Mouse (Mus musculus): Measurements from ENCODE around the gene Lyz1. TPM values are rescaled to one million over a fixed set of nuclear protein-coding genes. Genes with fewer than 3 reads are reported as not detected.
"Not testable (repeated sequence)": the region's sequence is repeated elsewhere in the genome, so short reads cannot be mapped to it uniquely, and the experiment has no call there.

The Lyz1 gene
- polyA plus RNA-seq, 1 experiment from 2014 or later, result 5.1 TPM

GRCm38 (mm10) chr10:117286366-117286970, 6.2 kb downstream of the Lyz1 start:
- H3K27ac ChIP-seq (replicated peaks in 1 of 2; ENCODE audit: control insufficient read depth in 1 of 2, insufficient read depth in 1 of 2, low read depth in 2 of 2, low read length in 2 of 2), result no peak overlapping the region
- no peaks in the 10 kb centered on the region for H3K9me3 ChIP-seq (ENCODE audit: control insufficient read depth, low read length)
- WGBS, result 85% methylated on average over 6 of the region's 6 CpGs
- no peaks in the 10 kb centered on the region; the same call in 1 of the 2 replicates for H3K27me3 ChIP-seq (ENCODE audit: control insufficient read depth, insufficient read depth, low read length)
- no peak overlapping the region for H3K9ac ChIP-seq (ENCODE audit: low read length)
- H3K4me3 ChIP-seq (ENCODE audit: control insufficient read depth in 1 of 2, insufficient read depth in 1 of 2, low read depth in 1 of 2, low read length in 2 of 2), result no peak overlapping the region
- H3K4me2 ChIP-seq (ENCODE audit: low read length), result no peak overlapping the region
- peaks cover 17 to 18% of the 10 kb centered on the region in 2 experiments for H3K4me1 ChIP-seq (ENCODE audit: control insufficient read depth in 2 of 2, insufficient read depth in 2 of 2, low read length in 2 of 2)
- H3K36me3 ChIP-seq (ENCODE audit: control insufficient read depth, insufficient read depth, low read length), result no peaks in the 10 kb centered on the region
- no peak for ATAC-seq (ENCODE audit: insufficient number of reproducible peaks, insufficient read depth, low FRiP score, low read depth)

- H3K4me2 ChIP-seq (ENCODE audit: low read length); ATAC-seq (ENCODE audit: insufficient number of reproducible peaks, insufficient read depth, low FRiP score, low read depth); H3K36me3 ChIP-seq (ENCODE audit: control insufficient read depth, insufficient read depth, low read length): not testable (repeated sequence)
These were observed 7.1 kb downstream of the Lyz1 start for GRCm38 (mm10) chr10:117285584-117285983.

GRCm38 (mm10) chr10:117284578-117285520, 7.8 kb downstream of the Lyz1 start:
- peak overlapping the region; percentile 24 to 25; a peak in 2 of 4 replicates for H3K27ac ChIP-seq (replicated peaks in 1 of 2; ENCODE audit: control insufficient read depth in 1 of 2, insufficient read depth in 1 of 2, low read depth in 2 of 2, low read length in 2 of 2)

More at GRCm38 (mm10) chr10:117285584-117285983, 7.1 kb downstream of the Lyz1 start:
- not testable (repeated sequence) for H3K4me3 ChIP-seq (ENCODE audit: control insufficient read depth in 1 of 2, insufficient read depth in 1 of 2, low read depth in 1 of 2, low read length in 2 of 2); H3K9me3 ChIP-seq (ENCODE audit: control insufficient read depth, low read length); H3K27me3 ChIP-seq (ENCODE audit: control insufficient read depth, insufficient read depth, low read length); H3K9ac ChIP-seq (ENCODE audit: low read length); H3K27ac ChIP-seq (replicated peaks in 1 of 2; ENCODE audit: control insufficient read depth in 1 of 2, insufficient read depth in 1 of 2, low read depth in 2 of 2, low read length in 2 of 2)
- WGBS, result 49% methylated on average over 3 of the region's 7 CpGs
- H3K4me1 ChIP-seq (ENCODE audit: control insufficient read depth in 2 of 2, insufficient read depth in 2 of 2, low read length in 2 of 2), result peaks cover 17 to 18% of the 10 kb centered on the region in 2 experiments

GRCm38 (mm10) chr10:117283871-117284577, 8.6 kb downstream of the Lyz1 start:
- no peak overlapping the region for H3K4me3 ChIP-seq (ENCODE audit: control insufficient read depth in 1 of 2, insufficient read depth in 1 of 2, low read depth in 1 of 2, low read length in 2 of 2)
- ATAC-seq (ENCODE audit: insufficient number of reproducible peaks, insufficient read depth, low FRiP score, low read depth), result no peak
- H3K36me3 ChIP-seq (ENCODE audit: control insufficient read depth, insufficient read depth, low read length), result no peaks in the 10 kb centered on the region
- no peaks in the 10 kb centered on the region for H3K27me3 ChIP-seq (ENCODE audit: control insufficient read depth, insufficient read depth, low read length)
- no peaks in the 10 kb centered on the region for H3K9me3 ChIP-seq (ENCODE audit: control insufficient read depth, low read length)
- no peak overlapping the region for H3K27ac ChIP-seq (replicated peaks in 1 of 2; ENCODE audit: control insufficient read depth in 1 of 2, insufficient read depth in 1 of 2, low read depth in 2 of 2, low read length in 2 of 2)
- H3K9ac ChIP-seq (ENCODE audit: low read length), result no peak overlapping the region
- H3K4me2 ChIP-seq (ENCODE audit: low read length), result no peak overlapping the region
- peaks cover 16 to 17% of the 10 kb centered on the region in 2 experiments for H3K4me1 ChIP-seq (ENCODE audit: control insufficient read depth in 2 of 2, insufficient read depth in 2 of 2, low read length in 2 of 2)
- WGBS, result 84% methylated on average over 7 of the region's 7 CpGs

More at GRCm38 (mm10) chr10:117284578-117285520, 7.8 kb downstream of the Lyz1 start:
- peaks cover 17 to 18% of the 10 kb centered on the region in 2 experiments for H3K4me1 ChIP-seq (ENCODE audit: control insufficient read depth in 2 of 2, insufficient read depth in 2 of 2, low read length in 2 of 2)
- 48% methylated on average over 10 of the region's 10 CpGs for WGBS
- H3K9me3 ChIP-seq (ENCODE audit: control insufficient read depth, low read length), result no peaks in the 10 kb centered on the region
- no peak overlapping the region for H3K9ac ChIP-seq (ENCODE audit: low read length)
- no peak overlapping the region for H3K4me2 ChIP-seq (ENCODE audit: low read length)
- no peak for ATAC-seq (ENCODE audit: insufficient number of reproducible peaks, insufficient read depth, low FRiP score, low read depth)
- no peak overlapping the region for H3K4me3 ChIP-seq (ENCODE audit: control insufficient read depth in 1 of 2, insufficient read depth in 1 of 2, low read depth in 1 of 2, low read length in 2 of 2)
- no peaks in the 10 kb centered on the region for H3K27me3 ChIP-seq (ENCODE audit: control insufficient read depth, insufficient read depth, low read length)
- no peaks in the 10 kb centered on the region for H3K36me3 ChIP-seq (ENCODE audit: control insufficient read depth, insufficient read depth, low read length)

- WGBS, result 74% methylated on average over 4 of the region's 4 CpGs
These were observed 9.5 kb downstream of the Lyz1 start for GRCm38 (mm10) chr10:117283196-117283595.

GRCm38 (mm10) chr10:117282551-117282950, 10.1 kb downstream of the Lyz1 start:
- Histone ChIP-seq H3K4me2 (ENCODE audit: low read length) (no peak overlapping the region), H3K4me3 (ENCODE audit: control insufficient read depth in 1 of 2, insufficient read depth in 1 of 2, low read depth in 1 of 2, low read length in 2 of 2) (no peak overlapping the region), H3K27me3 (ENCODE audit: control insufficient read depth, insufficient read depth, low read length) (no peaks in the 10 kb centered on the region), H3K27ac (replicated peaks in 1 of 2; ENCODE audit: control insufficient read depth in 1 of 2, insufficient read depth in 1 of 2, low read depth in 2 of 2, low read length in 2 of 2) (no peak overlapping the region), H3K36me3 (ENCODE audit: control insufficient read depth, insufficient read depth, low read length) (no peaks in the 10 kb centered on the region), H3K9me3 (ENCODE audit: control insufficient read depth, low read length) (no peaks in the 10 kb centered on the region), H3K9ac (ENCODE audit: low read length) (no peak overlapping the region), H3K4me1 (ENCODE audit: control insufficient read depth in 2 of 2, insufficient read depth in 2 of 2, low read length in 2 of 2) (peaks cover 5 to 18% of the 10 kb centered on the region in 2 experiments; a peak in 3 of 4 replicates)
- WGBS, result 79% methylated on average over 2 of the region's 2 CpGs
- no peak for ATAC-seq (ENCODE audit: insufficient number of reproducible peaks, insufficient read depth, low FRiP score, low read depth)

More at GRCm38 (mm10) chr10:117283196-117283595, 9.5 kb downstream of the Lyz1 start:
- H3K9me3 ChIP-seq (ENCODE audit: control insufficient read depth, low read length); H3K36me3 ChIP-seq (ENCODE audit: control insufficient read depth, insufficient read depth, low read length); ATAC-seq (ENCODE audit: insufficient number of reproducible peaks, insufficient read depth, low FRiP score, low read depth); H3K27me3 ChIP-seq (ENCODE audit: control insufficient read depth, insufficient read depth, low read length); H3K4me2 ChIP-seq (ENCODE audit: low read length); H3K27ac ChIP-seq (replicated peaks in 1 of 2; ENCODE audit: control insufficient read depth in 1 of 2, insufficient read depth in 1 of 2, low read depth in 2 of 2, low read length in 2 of 2); H3K9ac ChIP-seq (ENCODE audit: low read length); H3K4me3 ChIP-seq (ENCODE audit: control insufficient read depth in 1 of 2, insufficient read depth in 1 of 2, low read depth in 1 of 2, low read length in 2 of 2): not testable (repeated sequence)
- peaks cover 8 to 13% of the 10 kb centered on the region in 2 experiments for H3K4me1 ChIP-seq (ENCODE audit: control insufficient read depth in 2 of 2, insufficient read depth in 2 of 2, low read length in 2 of 2)

- H3K9ac ChIP-seq (ENCODE audit: low read length), result no peak within 1 kb of the TSS
- no peak within 1 kb of the TSS for H3K4me2 ChIP-seq (ENCODE audit: low read length)
- 33% methylated on average over 4 of the region's 4 CpGs for WGBS
- no peaks in the 10 kb centered on the region for H3K9me3 ChIP-seq (ENCODE audit: control insufficient read depth, low read length)
- peaks cover 5 to 18% of the 10 kb centered on the region in 2 experiments; a peak in 3 of 4 replicates for H3K4me1 ChIP-seq (ENCODE audit: control insufficient read depth in 2 of 2, insufficient read depth in 2 of 2, low read length in 2 of 2)
- no peak within 1 kb of the TSS for H3K27ac ChIP-seq (replicated peaks in 1 of 2; ENCODE audit: control insufficient read depth in 1 of 2, insufficient read depth in 1 of 2, low read depth in 2 of 2, low read length in 2 of 2)
- ATAC-seq (ENCODE audit: insufficient number of reproducible peaks, insufficient read depth, low FRiP score, low read depth), result no peak
- no peak within 1 kb of the TSS for H3K4me3 ChIP-seq (ENCODE audit: control insufficient read depth in 1 of 2, insufficient read depth in 1 of 2, low read depth in 1 of 2, low read length in 2 of 2)
- no peaks in the 10 kb centered on the region for H3K27me3 ChIP-seq (ENCODE audit: control insufficient read depth, insufficient read depth, low read length)
- no peaks in the 10 kb centered on the region for H3K36me3 ChIP-seq (ENCODE audit: control insufficient read depth, insufficient read depth, low read length)
These were observed 10.6 kb downstream of the Lyz1 start, which contains the start of gene Lyz2 for GRCm38 (mm10) chr10:117282049-117282448. Gene Lyz2, minus strand, starts transcription at chr10:117282321.

Data from heart, embryonic 14.5 days (tissue).